Mouse (Mus musculus) cortical plate, adult 2 months (tissue): ENCODE results near the gene Cxcl12.

Experiments used
- CTCF ChIP-seq: fragments of 200-500 bp; IDR thresholded peaks from 2 replicates; pipeline ENCODE4 v1.5.1; 2011; ENCODE audit warnings: mild to moderate bottlenecking, control low read depth, low read length; ENCODE audit not compliant: insufficient read depth; ENCODE audit errors: extremely low read depth
- POLR2A ChIP-seq: fragments of 200-500 bp; IDR thresholded peaks from 2 replicates; pipeline ENCODE4 v1.6.1; 2011; ENCODE audit warnings: mild to moderate bottlenecking, low read length, control low read depth; ENCODE audit not compliant: insufficient read depth; ENCODE audit errors: extremely low read depth

DNA sequence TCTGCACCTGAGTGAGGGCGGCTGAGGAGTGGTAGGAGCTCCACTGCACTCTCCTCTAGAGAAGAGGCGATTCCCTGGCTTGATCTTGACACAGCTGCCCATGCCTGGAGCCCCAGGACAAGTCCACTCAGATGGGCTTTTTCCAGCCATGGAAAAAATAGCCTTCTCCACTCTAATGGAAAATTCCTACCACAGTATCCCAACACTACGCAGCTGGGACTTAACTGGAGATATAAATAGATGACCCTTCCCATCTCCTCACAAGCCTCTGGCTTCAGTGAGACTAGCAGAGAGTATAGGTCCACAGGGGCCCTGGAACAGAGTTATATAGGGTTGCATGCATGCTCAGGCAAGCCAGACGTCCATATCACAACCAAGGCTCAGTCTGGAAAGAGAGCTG is 33.8 kb upstream of the Cxcl12 start:
- TF ChIP-seq CTCF (no peak), POLR2A (no peak)
